Mouse (Mus musculus): ENCODE data around the gene Mettl22.

Gene Mettl22

DNA sequence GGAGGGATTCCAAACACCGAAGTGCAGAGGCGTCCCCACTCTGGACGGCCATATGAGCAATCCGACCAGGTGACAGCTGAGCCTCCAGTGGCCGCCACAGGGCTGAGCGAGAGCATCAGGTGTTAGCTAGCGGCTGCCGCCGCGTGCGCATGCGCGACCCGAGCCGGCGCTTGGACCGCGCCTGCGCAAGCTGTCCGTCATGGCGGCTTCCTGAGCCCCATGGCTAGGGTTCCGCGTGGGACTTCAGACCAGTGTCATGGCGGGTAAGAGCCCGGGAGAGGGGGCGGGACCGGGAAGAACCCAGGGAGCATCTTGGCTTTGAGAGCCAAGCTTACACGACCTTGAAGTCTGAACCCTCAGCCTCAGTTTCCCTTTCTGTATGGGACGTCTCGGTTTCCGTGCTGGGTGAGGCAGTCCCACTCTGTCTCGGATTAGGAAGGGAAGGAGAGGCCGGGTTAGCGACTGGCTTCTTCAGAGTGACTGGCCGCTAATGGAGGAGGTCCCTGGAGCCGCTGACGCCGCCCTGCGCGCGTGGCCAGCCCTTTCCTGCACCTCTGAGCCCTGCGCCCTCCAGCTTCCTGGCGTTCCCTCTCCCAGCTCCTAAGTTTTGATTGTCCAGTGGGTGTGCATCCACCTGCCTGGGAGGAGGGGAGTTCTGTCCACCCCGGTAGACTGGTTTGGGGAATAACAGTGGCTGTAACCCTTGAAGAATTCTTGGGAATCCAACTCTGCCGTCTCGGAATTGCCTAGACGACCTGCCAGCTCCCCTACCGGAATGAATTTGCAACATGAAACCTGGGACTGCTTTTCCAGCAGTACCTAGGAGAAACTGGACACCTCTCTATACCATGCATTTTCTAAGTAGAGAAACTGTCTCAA is at the start of gene Mettl22:
TSS of gene Mettl22 (plus strand) at position 186 of the 879 bp plus-strand sequence.
- in situ Hi-C loops (cut with MboI, MseI): no loop called here

DNA sequence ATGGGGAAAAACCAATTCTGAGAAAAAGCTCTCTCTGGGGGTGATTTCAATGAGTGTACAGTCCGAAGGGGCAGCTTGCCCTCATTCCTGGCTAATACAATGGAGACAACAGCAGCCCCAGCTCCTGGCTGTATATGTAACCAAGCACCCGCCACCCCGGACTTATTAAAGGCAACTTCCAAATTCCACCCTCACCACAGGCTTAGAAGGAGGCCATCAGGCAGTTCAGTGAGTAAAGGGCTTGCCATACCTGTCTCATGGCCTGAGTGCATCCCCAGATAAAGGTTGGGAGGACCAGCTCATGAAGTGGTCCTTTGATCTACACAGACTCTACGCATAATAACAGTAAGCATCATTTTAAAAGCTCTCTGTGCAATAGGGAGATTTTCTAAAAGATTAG is 49.7 kb upstream of the Mettl22 start:
- in situ Hi-C loops (cut with MboI, MseI): no loop called here

DNA sequence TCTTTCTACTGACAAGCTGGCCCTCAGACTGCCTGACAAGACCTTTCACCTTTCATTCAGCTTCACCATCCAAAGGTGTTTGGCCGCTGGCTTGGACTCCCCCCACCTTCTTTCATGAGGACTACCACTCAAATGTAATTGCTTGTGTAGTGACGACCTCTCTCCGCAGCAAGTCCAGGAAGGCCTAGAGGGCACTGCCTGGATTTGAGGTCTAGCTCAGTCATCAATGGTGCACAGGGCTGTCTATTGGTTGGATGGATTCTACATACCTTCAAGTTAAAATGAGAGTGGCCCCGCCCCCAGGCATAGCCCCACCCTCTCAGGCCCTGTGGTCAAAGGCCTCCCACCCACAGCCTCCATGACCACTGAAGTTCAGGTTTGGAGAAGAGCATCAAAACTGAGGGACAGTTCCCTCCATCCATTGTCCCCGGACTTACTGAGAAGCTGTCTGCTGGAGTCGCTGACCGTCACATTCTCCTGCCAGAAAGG is 46.9 kb upstream of the Mettl22 start:
- in situ Hi-C loops (cut with MboI, MseI): no loop called here

DNA sequence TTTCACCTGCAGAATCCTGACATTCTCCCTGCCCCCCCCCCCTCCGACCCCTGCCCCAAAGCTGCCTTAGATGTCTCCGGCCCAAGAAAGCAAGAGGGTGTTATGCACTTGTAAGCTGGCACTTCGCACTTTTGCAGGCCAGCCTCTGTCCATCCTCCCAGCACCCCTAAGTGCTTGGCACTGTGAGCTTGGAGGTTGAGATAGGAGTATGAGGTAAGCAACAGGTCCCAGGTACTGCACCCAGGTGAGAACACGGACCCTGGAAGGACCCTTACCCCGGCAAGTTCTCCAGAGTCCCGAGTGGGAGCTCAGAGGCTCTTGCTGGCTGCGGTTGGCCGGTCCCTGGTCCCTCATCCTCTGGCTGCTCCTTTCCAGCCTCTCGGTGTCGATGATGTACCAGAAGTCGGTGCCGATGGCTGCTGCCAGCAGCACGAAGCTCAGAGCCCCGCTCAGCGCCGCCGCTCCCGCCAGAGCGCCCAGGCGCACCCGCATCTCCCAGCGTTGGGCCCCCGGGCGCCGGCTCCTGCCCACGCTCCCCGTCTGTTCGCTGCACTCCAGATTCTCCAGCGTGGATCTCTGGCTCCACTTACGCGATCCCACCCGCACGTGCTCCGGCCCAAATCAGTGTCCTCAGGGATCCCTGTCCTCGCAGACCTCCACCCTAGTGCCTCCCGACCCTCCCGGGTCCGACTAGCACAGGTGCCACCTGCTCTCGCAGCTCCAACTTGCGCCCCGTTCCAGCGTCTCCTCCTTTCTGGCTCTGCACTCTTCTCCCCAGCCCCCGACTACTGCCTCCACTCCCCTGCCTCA is 46.2 kb upstream of the Mettl22 start:
- in situ Hi-C loops (cut with MboI, MseI): no loop called here

DNA sequence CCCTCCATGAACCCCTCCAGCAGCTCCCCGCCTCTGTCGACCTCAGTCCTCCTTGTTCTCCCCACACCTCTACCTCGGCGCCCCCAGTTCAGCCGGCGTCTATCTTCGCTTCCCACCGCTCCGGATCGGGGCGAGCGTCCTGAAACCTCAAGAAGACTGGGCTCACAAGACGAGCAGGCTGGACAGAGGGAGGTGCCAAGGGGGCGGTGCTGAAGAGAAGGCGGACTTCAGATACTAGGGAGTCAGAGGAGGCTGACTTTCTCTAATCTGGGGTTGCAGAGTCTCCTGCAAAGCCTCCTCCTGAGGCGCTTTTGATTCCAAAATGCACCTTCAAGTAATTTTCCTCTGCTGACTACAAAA is 45.6 kb upstream of the Mettl22 start, which contains the start of gene Tmem114:
TSS of gene Tmem114 (minus strand) at position 166 of the 360 bp plus-strand sequence.
- in situ Hi-C loops (cut with MboI, MseI): no loop called here

DNA sequence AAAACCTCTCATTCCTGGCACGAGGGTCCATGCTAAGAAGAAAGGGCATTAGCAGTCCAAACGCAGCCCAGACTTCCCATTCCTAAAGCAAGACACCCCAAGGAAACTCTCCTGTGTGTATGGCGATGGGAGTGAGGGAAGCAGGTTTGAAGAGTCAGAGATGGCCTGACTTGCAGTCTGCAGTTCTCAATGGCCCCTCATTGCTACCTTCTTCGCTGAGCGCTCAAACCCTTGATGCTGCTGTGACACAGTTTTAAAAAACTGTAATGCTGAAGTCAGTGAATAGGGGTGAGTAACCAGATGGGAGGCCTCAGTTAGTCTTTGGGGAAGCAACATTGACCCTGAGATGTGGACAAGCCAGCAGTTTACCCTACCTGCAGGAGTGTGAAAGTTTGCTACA is 44.9 kb upstream of the Mettl22 start:
- in situ Hi-C loops (cut with MboI, MseI): no loop called here

DNA sequence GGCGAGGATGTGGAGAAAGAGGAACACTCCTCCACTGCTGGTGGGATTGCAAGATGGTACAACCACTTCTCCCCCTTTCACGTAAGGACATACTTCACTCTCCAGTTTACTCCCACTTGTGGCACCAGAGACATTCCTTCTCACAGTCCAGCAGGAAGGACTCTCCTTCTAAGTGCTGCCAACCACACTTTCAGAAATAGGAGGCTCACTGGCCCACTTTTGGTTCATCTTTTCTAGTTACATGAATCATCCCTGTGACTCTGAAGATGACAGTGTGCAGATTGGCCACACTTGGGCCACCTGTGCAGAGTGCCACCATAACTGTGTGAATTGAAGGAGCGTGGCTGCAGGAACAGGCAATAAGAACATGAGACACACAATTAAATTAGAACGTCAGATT is 41.1 kb upstream of the Mettl22 start:
- in situ Hi-C loops (cut with MboI, MseI): no loop called here

DNA sequence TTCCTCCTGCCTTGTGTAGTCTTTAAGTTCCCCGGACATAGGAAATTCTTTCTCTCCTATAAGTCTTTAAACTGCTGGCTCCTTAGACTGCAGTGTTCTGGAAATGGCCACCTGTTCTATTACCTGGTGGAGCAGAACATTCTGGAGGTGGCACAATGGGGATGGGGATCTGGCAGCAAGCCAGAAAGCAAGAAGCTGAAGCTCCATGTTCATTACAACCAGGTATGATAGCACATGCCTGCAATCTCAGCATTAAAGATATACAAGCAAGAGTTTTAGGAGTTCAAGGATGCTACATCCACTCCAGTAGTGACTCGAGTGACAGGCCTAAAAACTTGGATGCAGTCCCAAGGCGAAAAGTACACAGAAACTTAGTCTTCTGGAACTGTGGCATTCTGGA is 38.0 kb upstream of the Mettl22 start:
- in situ Hi-C loops (cut with MboI, MseI): no loop called here

DNA sequence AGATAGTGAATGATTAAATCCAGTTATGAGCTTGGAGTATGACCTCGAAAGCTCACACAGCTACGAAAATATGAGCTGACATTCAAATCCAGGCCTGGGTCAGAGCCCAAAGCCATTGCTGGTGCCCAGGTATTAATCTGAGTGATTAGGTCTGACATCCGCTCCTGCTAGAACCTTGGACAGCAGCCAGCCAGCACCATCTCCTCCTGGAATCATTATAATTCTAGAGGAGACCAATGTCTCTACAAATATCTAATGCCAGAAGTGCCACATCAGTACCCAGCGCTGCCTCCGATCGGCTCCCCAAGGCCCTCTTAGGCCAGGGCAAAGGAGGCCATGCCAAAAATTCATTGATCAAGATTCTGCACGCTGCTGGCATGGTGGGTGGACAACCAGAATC is 25.7 kb upstream of the Mettl22 start:
- in situ Hi-C loops (cut with MboI, MseI): no loop called here

DNA sequence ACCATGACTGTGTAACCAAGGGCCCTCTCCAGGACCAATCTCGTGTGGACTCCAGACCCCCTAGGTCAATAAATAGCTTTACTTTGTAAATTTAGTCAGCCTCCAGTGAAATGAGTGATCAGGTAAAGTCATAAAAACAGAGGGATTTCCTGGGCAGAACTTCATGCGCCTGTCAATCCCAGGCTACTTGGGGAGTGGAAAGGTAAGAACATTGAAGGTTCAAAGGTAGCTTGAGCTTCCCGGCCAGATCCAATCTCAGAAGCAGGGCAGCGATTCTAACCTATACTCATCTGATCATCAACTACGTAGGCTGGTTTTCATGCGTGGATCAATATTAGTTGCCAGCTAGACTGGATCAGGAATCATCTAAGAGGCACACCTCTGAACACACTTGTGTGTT is 24.3 kb upstream of the Mettl22 start:
- in situ Hi-C loops (cut with MboI, MseI): no loop called here

DNA sequence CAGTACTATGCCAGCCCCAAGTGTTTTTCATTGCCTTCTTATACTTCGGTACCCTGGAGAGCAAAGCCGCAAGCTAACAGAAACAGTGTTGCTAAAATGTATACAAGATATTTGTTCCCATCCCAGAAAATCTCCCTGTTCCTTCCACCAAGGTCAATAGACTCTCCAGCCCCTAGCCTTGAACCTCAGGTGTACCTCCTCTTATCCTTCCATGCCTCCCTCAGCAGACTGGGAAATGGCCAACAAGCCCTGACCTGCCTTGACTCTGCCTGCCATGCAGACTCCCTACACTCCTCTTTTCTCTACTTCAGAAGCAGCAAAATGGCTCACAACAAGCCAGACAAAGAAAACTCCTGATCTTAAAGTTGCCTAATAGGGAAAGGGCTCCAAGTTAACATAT is 17.3 kb upstream of the Mettl22 start:
- in situ Hi-C loops (cut with MboI, MseI): no loop called here

DNA sequence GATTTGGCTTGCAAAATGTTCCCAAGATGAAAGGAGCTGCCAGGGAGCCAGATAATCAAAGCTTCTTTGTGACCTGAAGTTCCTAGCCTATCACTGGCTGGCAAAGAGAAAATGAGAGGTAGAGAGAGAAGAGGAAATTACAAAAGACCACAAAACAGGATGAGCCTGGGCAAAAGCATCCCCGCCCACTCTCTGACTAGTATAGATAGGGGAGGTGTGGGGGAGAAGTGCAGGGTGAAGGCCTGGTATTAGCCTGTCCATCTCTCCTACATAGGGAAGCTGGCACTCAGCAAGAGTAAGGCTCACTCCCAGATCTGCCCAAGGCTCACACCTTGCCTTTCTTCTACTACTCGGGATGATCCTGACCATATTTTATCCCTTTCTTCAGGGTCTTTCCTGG is 15.4 kb upstream of the Mettl22 start:
- in situ Hi-C loops (cut with MboI, MseI): no loop called here

DNA sequence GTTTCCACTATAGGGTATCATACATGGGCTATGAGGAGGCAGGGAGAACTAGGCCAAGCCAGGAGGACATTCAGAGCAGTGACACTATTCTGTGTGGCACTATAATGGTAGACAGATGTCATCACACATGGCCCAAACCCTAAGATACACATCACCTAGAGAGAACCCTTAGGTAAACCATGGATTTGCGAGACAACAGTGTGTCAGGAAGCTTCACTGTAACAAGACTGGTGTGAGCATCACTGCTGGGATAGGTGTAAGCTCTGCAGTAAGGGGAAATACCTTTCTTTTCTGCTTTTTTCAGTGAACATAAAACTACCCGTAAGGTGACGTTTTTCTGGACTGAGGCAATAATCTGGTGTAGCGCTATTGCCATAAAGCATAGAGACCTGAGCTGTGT is 12.2 kb upstream of the Mettl22 start:
- in situ Hi-C loops (cut with MboI, MseI): no loop called here

DNA sequence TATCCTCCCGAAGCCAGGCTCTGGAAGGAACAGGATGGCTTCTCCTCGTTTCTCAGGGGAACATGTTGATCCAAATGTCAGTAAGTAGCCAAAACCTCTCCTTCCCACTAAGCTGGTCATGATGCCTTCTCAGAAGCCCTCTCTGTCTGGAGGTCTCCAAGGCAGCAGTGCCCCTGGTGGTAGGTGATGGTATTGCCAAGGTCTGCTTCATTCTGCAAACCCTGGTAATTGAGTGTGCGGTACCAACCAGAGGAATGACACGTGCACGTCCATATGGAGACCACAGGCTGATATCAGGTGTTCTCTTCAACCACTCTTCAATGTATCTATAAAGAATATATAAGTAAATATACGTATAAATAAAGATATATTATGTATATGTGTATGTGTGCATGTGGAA is 11.5 kb upstream of the Mettl22 start:
- in situ Hi-C loops (cut with MboI, MseI): no loop called here

DNA sequence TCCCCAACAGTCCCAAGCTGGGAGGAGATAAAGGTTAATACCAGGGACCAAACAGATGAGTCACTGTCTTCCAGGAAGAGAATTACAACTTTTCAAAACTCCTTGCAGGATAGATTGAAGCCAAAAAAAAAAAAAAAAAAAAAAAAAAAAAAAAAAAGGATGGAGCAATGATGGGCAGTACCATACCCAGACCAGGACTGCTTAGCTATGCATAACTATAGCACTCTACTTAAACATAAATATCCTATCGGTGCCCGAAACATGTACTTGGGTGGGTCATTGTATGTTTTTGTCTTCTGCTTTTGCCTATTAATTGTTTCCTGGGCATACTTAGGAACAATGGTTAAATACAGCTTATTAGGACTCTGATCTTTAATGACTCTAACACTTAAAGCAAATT is 456 bp upstream of the Mettl22 start:
- in situ Hi-C loops (cut with MboI, MseI): no loop called here

DNA sequence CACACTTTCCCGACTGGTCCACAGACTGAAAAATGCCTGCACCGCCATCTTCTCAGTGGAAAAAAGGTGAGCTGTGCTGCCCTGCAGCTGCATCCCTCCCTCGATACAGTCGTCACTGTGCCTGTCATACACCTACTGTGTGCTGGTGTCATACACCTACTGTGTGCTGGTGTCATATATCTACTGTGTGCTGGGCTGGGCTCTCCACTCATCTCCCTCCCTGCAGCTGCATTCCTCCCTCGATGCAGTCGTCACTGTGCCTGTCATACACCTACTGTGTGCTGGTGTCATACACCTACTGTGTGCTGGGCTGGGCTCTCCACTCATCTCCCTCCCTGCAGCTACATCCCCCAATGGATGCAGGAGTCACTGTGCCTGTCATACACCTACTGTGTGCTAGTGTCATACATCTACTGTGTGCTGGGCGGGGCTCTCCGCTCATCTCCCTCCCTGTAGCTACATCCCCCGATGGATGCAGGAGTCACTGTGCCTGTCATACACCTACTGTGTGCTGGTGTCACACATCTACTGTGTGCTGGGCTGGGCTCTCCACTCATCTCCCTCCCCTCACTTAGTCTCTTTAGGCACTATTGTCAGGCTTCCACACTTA is 16.9 kb downstream of the Mettl22 start:
- in situ Hi-C loops (cut with MboI, MseI): loop anchor here (5.0 to 25.0 kb wide), 2 partner anchors 80 to 375 kb away; no protein-coding TSS in a partner anchor

DNA sequence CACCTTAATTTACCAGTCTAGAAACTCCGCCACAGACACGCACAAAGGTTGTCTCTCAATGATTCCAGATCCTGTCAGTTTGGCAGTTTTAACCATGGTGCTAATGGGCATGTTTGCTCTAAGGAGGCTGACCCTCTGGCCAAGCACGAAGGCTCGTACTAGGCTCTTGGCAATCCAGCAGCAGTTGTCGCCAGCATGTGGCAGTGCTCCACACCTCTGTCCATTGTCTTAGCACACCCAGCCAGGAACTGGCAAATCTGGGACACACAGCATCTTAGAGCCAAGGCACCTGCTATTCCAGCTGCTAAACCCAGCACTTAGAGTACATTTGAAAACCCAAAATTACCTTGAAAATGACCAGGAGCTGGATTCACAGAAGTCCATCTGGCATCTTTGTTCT is 18.8 kb downstream of the Mettl22 start:
- in situ Hi-C loops (cut with MboI, MseI): loop anchor here (5.0 to 25.0 kb wide), 2 partner anchors 82 to 373 kb away; no protein-coding TSS in a partner anchor

DNA sequence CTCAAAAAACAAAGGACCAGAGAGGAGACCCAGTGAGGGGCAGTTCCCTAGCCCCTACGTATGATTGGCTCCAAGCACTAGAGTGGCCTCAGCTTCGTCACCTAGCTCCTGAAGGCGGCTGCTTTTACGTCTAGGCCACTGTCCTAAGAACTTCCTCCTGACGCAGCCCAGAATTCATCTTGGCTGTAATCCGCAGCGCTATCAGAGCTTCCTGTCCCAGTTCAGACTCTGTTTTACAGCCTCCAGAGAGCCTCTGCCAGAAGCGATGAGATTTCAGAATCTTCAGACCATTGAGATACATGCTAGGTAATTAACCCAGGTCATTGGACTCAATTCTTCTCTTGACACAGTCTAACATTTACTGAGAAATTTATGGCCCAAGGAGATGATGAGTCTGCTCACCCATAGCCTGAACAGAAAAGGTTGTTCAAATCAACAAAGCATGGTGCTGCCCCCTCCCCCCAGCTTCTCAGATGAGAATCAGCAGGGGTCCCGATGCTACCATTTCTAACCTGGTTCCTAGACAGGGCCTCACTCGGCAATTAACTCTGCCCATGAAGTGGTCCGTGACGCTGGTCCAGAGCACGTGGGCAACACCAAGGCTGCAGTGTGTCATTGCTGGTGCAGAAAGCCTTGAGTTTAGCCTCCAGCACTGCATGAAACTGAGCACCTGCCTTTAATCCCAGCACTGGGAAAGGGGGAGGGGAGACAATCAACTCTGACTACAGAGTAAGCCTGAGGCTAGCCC is 21.3 kb downstream of the Mettl22 start:
- in situ Hi-C loops (cut with MboI, MseI): loop anchor here (5.0 to 25.0 kb wide), 2 partner anchors 190 to 370 kb away; partner anchors contain the start of gene Gm5767

DNA sequence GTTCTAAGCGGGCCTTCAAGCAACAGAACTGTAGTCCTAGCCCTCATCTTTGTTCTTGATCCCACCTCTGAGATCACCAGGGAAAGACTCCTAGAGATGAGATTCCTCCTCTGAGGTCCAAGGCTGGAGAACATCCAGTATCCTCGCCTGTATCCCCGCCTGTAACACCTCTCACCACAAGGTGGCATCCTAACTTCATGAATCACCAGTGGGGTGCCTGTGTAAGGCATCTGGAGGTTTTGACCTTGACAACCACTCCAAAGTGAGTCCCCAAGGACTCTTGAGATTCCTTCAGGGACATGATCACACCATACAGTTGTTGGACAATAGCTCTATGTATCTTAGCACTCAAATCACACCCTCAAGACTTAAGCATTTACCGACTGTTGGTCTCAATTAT is 23.7 kb downstream of the Mettl22 start:
- in situ Hi-C loops (cut with MboI, MseI): loop anchor here (5.0 to 25.0 kb wide), 2 partner anchors 188 to 368 kb away; partner anchors contain the start of gene Gm5767

DNA sequence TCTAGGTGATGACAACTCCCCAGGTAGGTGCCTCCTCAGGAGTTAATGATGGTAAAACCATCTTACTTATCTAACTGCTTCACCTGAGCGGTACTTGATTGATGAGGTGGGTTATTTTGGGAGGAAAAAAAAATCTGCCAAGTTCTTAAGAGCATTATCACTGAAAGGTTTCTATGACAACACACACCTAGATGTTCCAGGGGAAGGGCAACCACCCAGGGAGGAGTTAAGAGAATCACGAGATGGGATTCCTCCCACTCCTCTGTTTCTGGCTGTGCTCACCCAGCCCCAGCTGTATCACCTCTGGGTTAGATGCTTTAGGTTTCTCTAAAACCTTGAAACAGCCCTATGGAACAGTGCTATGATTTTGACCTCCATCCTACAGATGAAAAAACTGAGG is 26.4 kb downstream of the Mettl22 start:
- in situ Hi-C loops (cut with MboI, MseI): loop anchor here (25.0 kb wide), 1 partner anchor 365 kb away; no protein-coding TSS in a partner anchor

DNA sequence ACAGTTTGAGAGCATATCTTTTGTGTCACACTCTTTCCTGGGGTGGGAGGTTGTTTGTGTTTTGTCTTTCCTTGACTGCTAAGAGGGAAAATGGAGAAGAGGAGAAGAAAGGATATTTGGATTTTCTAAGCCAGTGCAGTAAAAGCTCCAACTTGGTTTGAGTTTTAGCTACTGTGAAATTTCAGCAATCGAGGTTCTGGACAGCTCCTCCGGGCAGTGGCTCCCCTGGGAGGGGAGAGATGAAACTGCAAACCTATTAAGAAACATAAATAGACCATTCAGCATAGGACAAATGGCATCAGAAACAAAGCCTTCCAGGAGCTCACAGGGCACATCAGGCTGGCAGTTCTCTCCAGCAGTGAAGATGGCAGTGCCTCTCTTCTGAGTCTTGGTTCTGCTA is 33.7 kb downstream of the Mettl22 start:
- in situ Hi-C loops (cut with MboI, MseI): no loop called here

Measured in regulatory T cell (primary cell).